Mouse (Mus musculus) intestine, embryonic 16.5 days (tissue): ENCODE measurements at regions not wholly inside any gene's neighbourhood (a gene's known extent, or its start where the extent isn't known, plus 50 kb on each side); places are given as distances from the start of the nearest gene placed in this dataset.

Experiments used
- ATAC-seq: fragments of 200-750 bp; cut with Nextera tagmentation; 2 replicates; pipeline ENCODE4 v1.8.0; 2017; ENCODE audit warnings: moderate TSS enrichment, moderate library complexity
- H3K27ac ChIP-seq: fragments of 300-500 bp; sonication (generic); 2 replicates; pipeline ENCODE4 v1.5.1; 2014; ENCODE audit warnings: mild to moderate bottlenecking, low read length
- H3K27me3 ChIP-seq: fragments of 300-500 bp; sonication (generic); replicated peaks from 2 replicates; pipeline ENCODE4 v1.6.1; 2014; ENCODE audit warnings: low read length, control low read depth, mixed read lengths; ENCODE audit not compliant: control insufficient read depth, insufficient read depth
- H3K36me3 ChIP-seq: fragments of 300-500 bp; sonication (generic); 2 replicates; pipeline ENCODE4 v1.6.1; 2014; ENCODE audit warnings: low read length, control low read depth; ENCODE audit not compliant: control insufficient read depth, insufficient read depth
- H3K4me1 ChIP-seq: fragments of 300-500 bp; sonication (generic); 2 replicates; pipeline ENCODE4 v1.6.1; 2014; ENCODE audit warnings: low read length, control low read depth, mixed read lengths; ENCODE audit not compliant: control insufficient read depth, insufficient read depth
- H3K4me2 ChIP-seq: fragments of 300-500 bp; sonication (generic); 2 replicates; pipeline ENCODE4 v1.6.1; 2014; ENCODE audit warnings: low read depth, low read length, control low read depth
- H3K4me3 ChIP-seq: fragments of 300-500 bp; sonication (generic); 2 replicates; pipeline ENCODE4 v1.5.1; 2014; ENCODE audit warnings: mild to moderate bottlenecking, low read length
- H3K9ac ChIP-seq: fragments of 300-500 bp; sonication (generic); 2 replicates; pipeline ENCODE4 v1.6.1; 2014; ENCODE audit warnings: low read depth, low read length
- H3K9me3 ChIP-seq: fragments of 300-500 bp; sonication (generic); 2 replicates; pipeline ENCODE4 v1.6.1; 2016; ENCODE audit warnings: low read length, control low read depth; ENCODE audit not compliant: control insufficient read depth
- WGBS: fragments of 180-500 bp; shearing (Covaris S2); extraction: QIAGEN DNeasy Blood & Tissue Kit; methylation state at CpG from one replicate; pipeline ENCODE4 v1.1.7; 2014; 5-methylcytosine and 5-hydroxymethylcytosine counted together

DNA sequence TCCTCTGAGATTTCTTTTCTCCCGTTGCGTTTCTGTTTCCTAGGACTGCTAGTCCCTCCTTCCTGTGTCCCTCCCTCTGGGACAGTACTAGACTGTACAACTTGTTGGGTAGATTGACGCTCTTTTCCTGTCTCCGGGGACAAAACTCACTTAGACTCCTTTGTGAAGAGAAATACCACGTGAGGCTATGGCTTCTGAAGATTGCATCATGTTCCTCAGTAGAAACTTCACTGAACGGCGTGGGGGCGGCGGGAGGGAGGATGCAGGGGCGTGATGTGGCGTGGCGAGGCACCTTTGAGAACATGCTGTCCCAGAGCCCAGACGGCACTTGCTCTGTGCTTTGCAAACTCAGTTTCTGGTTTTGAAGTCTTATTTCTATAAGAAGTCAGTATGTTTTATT, 78.5 kb downstream of the Spata18 start:
- no peak for ATAC-seq
- no peaks in the 10 kb centered on the region for H3K27me3 ChIP-seq
- H3K36me3 ChIP-seq = no peaks in the 10 kb centered on the region
- H3K9me3 ChIP-seq = no peaks in the 10 kb centered on the region
- H3K27ac ChIP-seq = no peak overlapping the region
- no peak overlapping the region for H3K9ac ChIP-seq
- WGBS = 77% methylated on average over 13 of the region's 13 CpGs
- H3K4me1 ChIP-seq = no peaks in the 10 kb centered on the region
- no peak overlapping the region for H3K4me3 ChIP-seq
- H3K4me2 ChIP-seq = no peak overlapping the region

DNA sequence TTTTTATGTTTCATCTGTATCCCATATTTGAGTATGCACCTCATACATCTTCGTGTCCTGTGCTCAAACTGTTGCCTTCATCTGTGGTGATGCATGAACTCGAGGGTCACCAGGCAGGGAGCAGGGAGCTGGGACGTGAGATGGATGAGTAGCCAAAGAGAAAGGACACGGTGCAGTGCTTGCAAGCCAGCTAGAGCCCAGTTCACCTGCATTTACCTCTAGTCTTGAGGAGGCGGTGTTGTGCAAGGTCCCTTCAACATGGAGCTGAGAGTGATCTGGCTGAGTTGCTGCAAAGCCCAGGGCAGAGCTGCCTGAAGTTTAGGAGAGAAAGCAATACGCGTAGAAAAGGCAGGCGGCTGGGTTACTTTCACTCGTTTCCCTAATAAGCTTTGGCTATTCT, 80.2 kb downstream of the Spata18 start:
- Histone ChIP-seq H3K9me3 (no peaks in the 10 kb centered on the region), H3K27me3 (no peaks in the 10 kb centered on the region), H3K9ac (no peak overlapping the region), H3K4me1 (no peaks in the 10 kb centered on the region), H3K4me3 (no peak overlapping the region), H3K27ac (no peak overlapping the region), H3K36me3 (no peaks in the 10 kb centered on the region), H3K4me2 (no peak overlapping the region)
- WGBS = 74% methylated on average over 9 of the region's 9 CpGs
- no peak for ATAC-seq

DNA sequence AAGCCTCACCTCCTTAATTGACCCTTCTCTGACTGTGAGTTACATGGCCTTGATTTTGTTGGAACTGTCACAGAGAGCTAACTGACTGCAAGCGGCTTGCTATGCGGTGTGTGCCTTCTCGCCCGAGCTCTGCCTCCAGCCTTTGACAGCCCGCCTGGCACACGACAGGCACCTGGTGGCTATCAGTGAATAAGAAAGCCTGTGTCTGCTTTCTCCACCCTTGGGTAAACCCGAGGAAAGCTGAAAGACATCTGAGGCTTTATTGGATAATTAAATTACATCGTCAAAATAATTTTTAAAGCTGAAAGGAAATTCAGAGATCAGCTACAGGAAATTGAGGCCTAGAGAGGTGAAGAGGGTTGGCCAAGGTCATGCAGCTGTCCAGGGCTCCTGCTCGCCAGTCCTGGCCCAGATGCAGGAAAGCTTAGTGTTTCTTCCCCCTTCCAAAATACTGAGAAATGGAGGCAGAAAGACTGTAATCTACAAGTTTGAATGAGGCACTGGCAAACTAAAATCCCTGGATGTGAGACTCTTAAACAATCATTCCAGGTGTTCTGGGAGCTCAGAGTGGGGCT, 80.9 kb downstream of the Spata18 start:
- H3K9me3 ChIP-seq = no peaks in the 10 kb centered on the region
- H3K4me2 ChIP-seq = no peak overlapping the region
- H3K36me3 ChIP-seq = no peaks in the 10 kb centered on the region
- no peaks in the 10 kb centered on the region for H3K27me3 ChIP-seq
- WGBS = 65% methylated on average over 9 of the region's 9 CpGs
- H3K9ac ChIP-seq = no peak overlapping the region
- H3K4me3 ChIP-seq = no peak overlapping the region
- H3K4me1 ChIP-seq = no peaks in the 10 kb centered on the region
- H3K27ac ChIP-seq = no peak overlapping the region
- no peak for ATAC-seq

DNA sequence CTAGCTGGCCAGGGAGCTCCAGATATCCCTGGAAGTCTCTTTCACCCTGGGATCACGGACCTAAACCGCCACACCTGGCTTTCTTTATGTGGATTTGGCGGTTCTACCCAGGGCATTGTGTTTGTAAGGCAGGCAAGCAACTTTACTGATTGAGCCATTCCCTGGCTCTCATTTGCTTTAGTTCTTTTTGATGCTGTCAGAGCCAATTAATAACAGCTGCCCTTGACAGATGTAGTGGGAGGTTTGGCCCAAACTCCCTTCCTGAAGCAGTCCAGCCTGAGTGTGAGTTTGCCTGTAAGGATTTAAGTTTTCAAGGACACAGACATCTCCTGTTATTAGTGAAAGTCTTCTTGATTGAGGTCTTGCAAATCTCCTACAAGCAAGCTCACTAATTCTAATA, 89.6 kb downstream of the Spata18 start:
- no peak overlapping the region for H3K9ac ChIP-seq
- ATAC-seq = no peak
- H3K4me3 ChIP-seq = no peak overlapping the region
- no peaks in the 10 kb centered on the region for H3K36me3 ChIP-seq
- 80% methylated on average over 3 of the region's 3 CpGs for WGBS
- no peaks in the 10 kb centered on the region for H3K9me3 ChIP-seq
- no peak overlapping the region for H3K4me2 ChIP-seq
- H3K27me3 ChIP-seq = no peaks in the 10 kb centered on the region
- H3K27ac ChIP-seq = no peak overlapping the region
- no peaks in the 10 kb centered on the region for H3K4me1 ChIP-seq

DNA sequence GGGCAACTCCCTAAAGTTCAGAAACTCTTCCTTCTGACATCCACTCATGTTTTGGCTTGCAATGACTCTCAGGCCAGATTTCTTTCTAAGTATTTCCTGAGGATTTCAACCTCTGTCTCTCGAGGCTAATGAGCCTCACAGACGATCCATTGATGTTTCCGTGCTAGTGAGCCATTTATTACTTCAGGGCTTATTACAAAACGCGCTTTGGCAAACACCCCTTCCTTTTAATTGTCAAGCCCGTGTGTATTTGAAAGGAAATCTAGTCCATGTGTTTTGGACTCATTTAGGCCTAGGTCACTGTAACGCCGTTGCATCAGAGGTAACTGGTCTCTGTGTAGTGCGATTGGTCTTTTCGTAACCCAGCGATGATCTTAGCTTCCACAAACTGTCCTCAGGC, 90.3 kb downstream of the Spata18 start:
- no peak for ATAC-seq
- H3K9ac ChIP-seq = no peak overlapping the region
- WGBS = 81% methylated on average over 11 of the region's 11 CpGs

DNA sequence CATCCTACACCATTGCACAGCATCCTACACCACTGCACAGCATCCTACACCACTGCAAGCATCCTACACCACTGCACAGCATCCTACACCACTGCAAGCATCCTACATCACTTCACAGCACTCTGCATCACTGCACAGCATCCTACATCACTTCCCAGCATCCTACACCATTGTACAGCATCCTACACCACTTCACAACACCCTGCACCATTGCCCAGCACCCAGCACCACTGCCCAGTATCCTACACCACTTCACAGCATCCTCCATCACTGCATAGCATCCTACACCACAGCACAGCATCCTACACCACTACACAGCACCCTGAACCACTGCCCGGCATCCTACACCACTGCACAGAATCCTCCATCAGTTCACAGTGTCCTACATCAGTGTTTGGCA, 92.8 kb downstream of the Spata18 start:
- no peaks in the 10 kb centered on the region for H3K9me3 ChIP-seq
- H3K4me2 ChIP-seq = no peak overlapping the region
- no peaks in the 10 kb centered on the region for H3K36me3 ChIP-seq
- WGBS = 98% methylated on average over 1 of the region's 1 CpGs
- H3K4me1 ChIP-seq = no peaks in the 10 kb centered on the region
- H3K9ac ChIP-seq = no peak overlapping the region
- no peak overlapping the region for H3K4me3 ChIP-seq
- ATAC-seq = no peak
- no peaks in the 10 kb centered on the region for H3K27me3 ChIP-seq
- H3K27ac ChIP-seq = no peak overlapping the region

More for the DNA sequence above, 90.3 kb downstream of the Spata18 start:
- Histone ChIP-seq H3K4me2 (no peak overlapping the region), H3K27me3 (no peaks in the 10 kb centered on the region), H3K36me3 (no peaks in the 10 kb centered on the region), H3K4me3 (no peak overlapping the region), H3K27ac (no peak overlapping the region), H3K9me3 (no peaks in the 10 kb centered on the region), H3K4me1 (no peaks in the 10 kb centered on the region)

DNA sequence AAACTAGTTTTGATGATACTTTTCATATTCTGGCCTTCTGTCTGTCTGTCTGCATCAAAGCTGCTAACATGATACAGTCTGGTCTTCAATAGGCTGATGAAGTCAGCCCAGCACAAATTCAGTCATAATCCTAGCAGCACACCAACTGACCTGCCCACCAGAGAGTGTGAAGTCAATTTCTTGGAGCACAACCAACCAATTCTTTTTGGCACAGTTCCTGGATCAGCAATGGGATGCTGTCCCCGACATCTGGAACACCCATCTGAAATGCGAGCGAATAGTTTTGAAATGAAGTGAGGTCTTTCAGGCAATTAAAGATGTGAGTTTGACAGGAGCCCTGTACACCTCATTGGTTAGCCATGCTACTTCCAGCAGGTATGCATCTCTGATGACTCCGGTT, 98.6 kb downstream of the Spata18 start:
- Histone ChIP-seq H3K4me1 (no peaks in the 10 kb centered on the region), H3K27me3 (no peaks in the 10 kb centered on the region), H3K27ac (no peak overlapping the region), H3K4me3 (no peak overlapping the region), H3K4me2 (no peak overlapping the region), H3K9me3 (no peaks in the 10 kb centered on the region), H3K36me3 (no peaks in the 10 kb centered on the region), H3K9ac (no peak overlapping the region)
- WGBS = 71% methylated on average over 4 of the region's 4 CpGs
- ATAC-seq = no peak

DNA sequence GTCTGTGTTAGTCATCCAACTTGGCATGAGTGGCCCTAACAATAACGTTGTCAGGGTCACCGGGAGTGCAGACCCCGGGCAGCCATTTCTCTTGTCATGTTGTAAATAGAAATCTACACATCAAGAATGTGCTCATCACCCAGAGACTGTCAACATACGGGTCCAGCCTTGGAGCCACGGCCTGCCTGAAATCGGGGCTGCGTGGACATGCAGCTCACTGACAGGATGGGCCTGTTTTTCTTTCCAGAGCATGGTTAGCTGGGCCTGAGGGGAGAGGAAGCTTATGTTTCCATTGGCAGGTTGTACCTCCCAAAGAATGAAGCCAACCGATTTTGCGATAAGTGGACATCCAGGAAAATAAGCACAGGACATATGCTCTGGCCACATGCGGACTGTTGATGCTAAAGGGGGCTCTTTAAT, 101.1 kb downstream of the Spata18 start:
- H3K9ac ChIP-seq = no peak overlapping the region
- H3K4me3 ChIP-seq = no peak overlapping the region
- H3K36me3 ChIP-seq = no peaks in the 10 kb centered on the region
- WGBS = 62% methylated on average over 10 of the region's 10 CpGs
- H3K4me1 ChIP-seq = no peaks in the 10 kb centered on the region
- no peak for ATAC-seq
- H3K4me2 ChIP-seq = no peak overlapping the region
- no peaks in the 10 kb centered on the region for H3K9me3 ChIP-seq
- H3K27me3 ChIP-seq = no peaks in the 10 kb centered on the region
- no peak overlapping the region for H3K27ac ChIP-seq

DNA sequence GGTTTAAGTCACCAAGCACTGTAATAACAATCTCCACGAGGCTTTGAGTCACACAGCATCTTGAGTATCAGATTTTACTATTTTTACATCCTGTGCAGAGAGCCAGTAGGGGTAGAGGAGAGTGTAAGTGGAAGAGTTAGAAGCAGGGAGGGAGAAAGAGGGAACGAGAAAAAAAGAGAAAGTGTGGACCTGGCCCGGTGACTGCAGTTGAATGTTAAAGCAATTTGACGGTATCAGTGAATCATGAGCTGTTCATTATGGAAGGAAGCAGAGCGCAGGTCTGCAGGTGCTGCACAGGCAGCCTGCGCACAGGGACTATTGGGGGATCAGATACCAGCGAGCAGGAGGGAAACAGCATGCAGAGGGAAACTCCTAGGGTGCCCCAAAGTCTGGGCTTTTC, 102.6 kb downstream of the Spata18 start:
- ATAC-seq = no peak
- Histone ChIP-seq H3K4me3 (no peak overlapping the region), H3K36me3 (no peaks in the 10 kb centered on the region), H3K4me2 (no peak overlapping the region), H3K9ac (no peak overlapping the region), H3K27me3 (no peaks in the 10 kb centered on the region), H3K9me3 (no peaks in the 10 kb centered on the region), H3K27ac (no peak overlapping the region), H3K4me1 (no peaks in the 10 kb centered on the region)
- WGBS = 67% methylated on average over 7 of the region's 7 CpGs

DNA sequence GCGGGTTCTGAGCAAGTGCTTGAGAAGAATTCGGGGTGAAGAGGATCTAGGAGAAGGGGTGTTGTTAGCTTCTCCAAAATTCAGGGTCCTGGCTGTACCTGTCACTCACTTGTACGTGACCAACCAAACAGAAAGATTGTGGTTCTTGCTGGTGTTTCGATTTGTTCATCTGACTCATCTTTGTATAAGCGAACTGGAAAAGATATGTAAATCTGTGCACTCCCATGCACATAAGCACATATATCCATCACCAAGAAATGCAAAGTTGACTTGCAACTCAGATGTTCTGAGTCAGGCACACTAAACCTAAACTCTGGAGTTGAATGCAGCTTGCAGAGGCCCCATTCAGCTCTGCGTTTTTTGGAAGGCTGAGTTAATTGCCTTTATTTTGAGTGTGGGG, 107.4 kb downstream of the Spata18 start:
- WGBS = 82% methylated on average over 6 of the region's 6 CpGs
- ATAC-seq = no peak
- H3K9ac ChIP-seq = no peak overlapping the region
- H3K36me3 ChIP-seq = no peaks in the 10 kb centered on the region
- no peak overlapping the region for H3K4me3 ChIP-seq
- H3K4me2 ChIP-seq = no peak overlapping the region
- 0 out of 2 replicates have a peak, but pooled peaks cover 4% of the 10 kb centered on the region for H3K4me1 ChIP-seq
- H3K27me3 ChIP-seq = no peaks in the 10 kb centered on the region
- no peaks in the 10 kb centered on the region for H3K9me3 ChIP-seq
- no peak overlapping the region for H3K27ac ChIP-seq
